Mouse (Mus musculus): ENCODE results near the gene Mknk1. TPM values are rescaled to one million over a fixed set of nuclear protein-coding genes. Genes with fewer than 3 reads are reported as not detected.

The Mknk1 gene
- polyA plus RNA-seq, 1 experiment from 2014 or later = 21.6 TPM

DNA sequence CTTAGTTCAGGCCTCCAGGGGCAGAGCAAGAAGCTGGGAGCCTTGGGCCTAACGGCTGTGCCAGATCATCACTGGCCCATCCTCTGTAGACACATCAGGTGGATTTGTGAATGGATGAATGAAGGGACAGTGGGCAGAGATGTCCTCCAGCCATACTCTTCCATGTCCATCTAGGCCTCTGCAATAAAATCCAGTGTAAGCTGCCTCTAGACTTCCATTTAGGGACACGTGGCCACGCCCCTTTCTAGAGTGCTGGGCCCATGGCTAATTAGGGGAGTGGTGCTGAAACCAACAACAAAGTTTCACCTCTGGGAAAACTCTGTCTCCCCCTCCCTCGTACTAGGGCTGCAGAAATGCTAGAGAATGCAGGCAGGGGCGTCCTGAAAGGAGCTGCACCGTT is 51.1 kb downstream of the Mknk1 start:
- Histone ChIP-seq H3K9me3 (ENCODE audit: control insufficient read depth, low read length) (no peaks in the 10 kb centered on the region), H3K27ac (no peak overlapping the region), H3K4me3 (replicated peaks; ENCODE audit: low read length) (peak overlapping the region; percentile 24), H3K4me2 (replicated peaks) (peak overlapping the region; percentile 57), H3K27me3 (ENCODE audit: control insufficient read depth, insufficient read depth, low read length) (peaks cover 26% of the 10 kb centered on the region), H3K36me3 (replicated peaks; ENCODE audit: control insufficient read depth, insufficient read depth) (no peaks in the 10 kb centered on the region), H3K9ac (peak overlapping the region; percentile 16; the same call in 1 of the 2 replicates), H3K4me1 (replicated peaks; ENCODE audit: control insufficient read depth, insufficient read depth, low read length) (peaks cover 6% of the 10 kb centered on the region)
- ATAC-seq (ENCODE audit: low FRiP score) (no peak), DNase-seq (ENCODE audit: low spot score) (no peak)
- WGBS = 10% methylated on average over 6 of the region's 6 CpGs

DNA sequence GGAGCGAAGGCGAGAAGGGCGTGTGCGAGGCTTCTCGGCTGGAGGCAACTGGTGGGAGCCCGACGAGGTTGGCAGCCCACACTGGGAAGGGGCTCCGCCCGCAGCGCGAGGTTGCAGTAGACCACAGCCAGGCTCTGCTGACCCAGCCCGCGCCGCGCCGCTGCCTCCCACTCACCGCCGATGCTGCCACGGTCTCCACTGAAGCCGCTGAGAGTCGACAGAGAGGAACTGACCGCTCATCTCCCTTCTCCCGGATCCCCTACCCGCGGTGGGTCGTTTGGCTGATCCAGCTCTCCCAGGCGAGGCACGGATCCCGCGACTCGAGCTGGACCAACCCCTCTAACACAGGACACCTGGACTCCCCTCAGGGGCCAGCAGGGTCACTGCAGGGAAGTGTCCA is 51.6 kb downstream of the Mknk1 start, which contains the start of gene 6430628N08Rik:
Gene 6430628N08Rik (plus strand): TSS at position 113 of the 400 bp plus-strand sequence.
- peaks cover 26% of the 10 kb centered on the region for H3K27me3 ChIP-seq (ENCODE audit: control insufficient read depth, insufficient read depth, low read length)
- 1% methylated on average over 31 of the region's 31 CpGs for WGBS
- no peak within 1 kb of the TSS for H3K27ac ChIP-seq
- peak; percentile 38; the same call in 1 of the 2 replicates for ATAC-seq (ENCODE audit: low FRiP score)
- H3K4me3 ChIP-seq (replicated peaks; ENCODE audit: low read length) = peak within 1 kb of the TSS; percentile 24
- H3K9ac ChIP-seq = peak within 1 kb of the TSS; percentile 16; the same call in 1 of the 2 replicates
- peaks cover 6% of the 10 kb centered on the region for H3K4me1 ChIP-seq (replicated peaks; ENCODE audit: control insufficient read depth, insufficient read depth, low read length)
- H3K36me3 ChIP-seq (replicated peaks; ENCODE audit: control insufficient read depth, insufficient read depth) = no peaks in the 10 kb centered on the region
- DNase-seq (ENCODE audit: low spot score) = no peak
- H3K4me2 ChIP-seq (replicated peaks) = peak within 1 kb of the TSS; percentile 57
- H3K9me3 ChIP-seq (ENCODE audit: control insufficient read depth, low read length) = no peaks in the 10 kb centered on the region

DNA sequence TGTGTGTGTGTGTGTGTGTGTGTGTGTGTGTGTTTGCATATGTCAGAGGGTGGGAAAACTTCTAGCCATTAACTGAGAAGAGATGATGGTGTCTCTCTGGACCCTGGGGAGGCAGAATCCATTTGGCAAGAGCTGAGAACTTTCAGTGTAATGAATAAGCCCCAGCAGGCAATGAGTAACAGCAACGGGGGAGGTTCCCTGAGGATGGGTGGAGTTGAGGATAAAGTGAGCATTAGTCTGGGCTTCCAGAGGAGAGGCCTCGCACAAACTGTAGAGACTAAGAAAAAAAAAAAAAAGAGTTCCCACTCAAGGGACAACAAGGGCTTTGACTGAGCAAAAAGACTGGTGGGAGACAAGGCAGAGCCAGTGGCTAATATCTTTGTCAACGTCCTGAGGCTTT is 55.3 kb downstream of the Mknk1 start:
- no peaks in the 10 kb centered on the region for H3K9me3 ChIP-seq (ENCODE audit: control insufficient read depth, low read length)
- H3K4me1 ChIP-seq (replicated peaks; ENCODE audit: control insufficient read depth, insufficient read depth, low read length) = peaks cover 17% of the 10 kb centered on the region
- no peak for ATAC-seq (ENCODE audit: low FRiP score)
- WGBS = 11% methylated on average over 3 of the region's 3 CpGs
- H3K27ac ChIP-seq = no peak overlapping the region
- no peaks in the 10 kb centered on the region for H3K36me3 ChIP-seq (replicated peaks; ENCODE audit: control insufficient read depth, insufficient read depth)
- H3K4me3 ChIP-seq (replicated peaks; ENCODE audit: low read length) = no peak overlapping the region
- peaks cover 61% of the 10 kb centered on the region for H3K27me3 ChIP-seq (ENCODE audit: control insufficient read depth, insufficient read depth, low read length)
- no peak overlapping the region for H3K9ac ChIP-seq
- no peak overlapping the region for H3K4me2 ChIP-seq (replicated peaks)
- no peak for DNase-seq (ENCODE audit: low spot score)

DNA sequence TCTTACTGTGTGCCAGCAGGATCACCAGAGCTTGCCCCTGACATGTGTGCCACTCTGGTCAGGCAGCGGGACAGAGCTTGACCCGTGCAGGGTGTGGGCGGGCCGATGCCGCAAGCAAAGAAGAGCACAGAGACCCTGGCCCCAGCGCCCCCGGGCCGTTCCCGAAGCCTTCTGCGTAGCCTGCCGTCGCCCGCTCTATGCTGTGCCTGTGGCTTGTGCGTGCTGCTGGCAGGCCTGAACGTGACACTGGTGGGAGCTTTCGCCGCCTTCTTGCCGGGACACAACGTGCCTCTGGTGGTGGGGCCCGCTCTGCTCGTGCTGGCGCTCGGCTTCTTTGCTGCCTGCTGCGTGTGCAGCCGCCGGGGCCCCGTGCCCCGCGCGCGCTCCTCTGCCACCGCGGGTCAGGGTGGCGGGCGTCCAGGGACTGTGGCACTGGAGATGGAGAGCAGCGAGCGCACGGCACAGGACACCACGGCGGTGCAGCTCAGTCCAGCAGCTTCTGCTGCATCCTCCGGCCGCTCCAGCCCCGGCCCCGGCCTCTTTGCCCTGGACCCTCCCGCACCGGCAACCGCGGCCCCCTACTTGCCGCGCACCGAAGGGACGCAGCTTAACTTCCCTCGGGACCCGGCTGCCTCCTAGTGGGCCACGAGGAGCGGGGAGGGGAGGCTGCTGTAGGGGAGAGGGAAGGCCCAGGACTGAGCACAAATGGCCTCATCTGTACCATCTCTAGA is 59.1 kb downstream of the Mknk1 start:
- ATAC-seq (ENCODE audit: low FRiP score) (peak; percentile 54), DNase-seq (ENCODE audit: low spot score) (no peak)
- under 1% methylated on average over 53 of the region's 56 CpGs for WGBS
- Histone ChIP-seq H3K4me2 (replicated peaks) (peak overlapping the region; percentile 81), H3K36me3 (replicated peaks; ENCODE audit: control insufficient read depth, insufficient read depth) (no peaks in the 10 kb centered on the region), H3K9me3 (ENCODE audit: control insufficient read depth, low read length) (no peaks in the 10 kb centered on the region), H3K27me3 (ENCODE audit: control insufficient read depth, insufficient read depth, low read length) (peaks cover 67% of the 10 kb centered on the region), H3K27ac (no peak overlapping the region), H3K9ac (peak overlapping the region; percentile 59), H3K4me1 (replicated peaks; ENCODE audit: control insufficient read depth, insufficient read depth, low read length) (peaks cover 11% of the 10 kb centered on the region; the same call in 1 of the 2 replicates), H3K4me3 (replicated peaks; ENCODE audit: low read length) (peak overlapping the region; percentile 38)

DNA sequence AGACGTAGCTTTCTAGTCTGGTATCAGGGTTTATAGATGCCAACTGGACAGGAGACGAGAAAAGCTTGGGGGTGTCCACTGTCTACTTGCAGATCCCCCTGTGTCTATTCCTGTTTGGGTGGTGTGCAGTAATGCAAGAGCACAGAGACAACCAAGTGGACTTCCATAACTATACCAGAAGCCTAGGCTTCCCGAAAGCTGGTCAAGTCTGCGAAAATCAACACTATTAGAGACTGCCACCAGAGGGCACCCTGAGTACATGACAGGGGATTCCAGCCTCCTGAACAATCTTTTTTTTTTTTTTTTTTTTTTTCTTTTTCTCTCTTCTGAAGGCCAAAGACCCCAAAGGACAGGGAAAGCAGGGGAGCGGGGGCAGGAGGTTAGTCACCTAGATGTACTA is 63.8 kb downstream of the Mknk1 start:
- Histone ChIP-seq H3K4me2 (replicated peaks) (no peak overlapping the region), H3K27ac (no peak overlapping the region), H3K9me3 (ENCODE audit: control insufficient read depth, low read length) (no peaks in the 10 kb centered on the region), H3K27me3 (ENCODE audit: control insufficient read depth, insufficient read depth, low read length) (peaks cover 70% of the 10 kb centered on the region), H3K9ac (no peak overlapping the region), H3K36me3 (replicated peaks; ENCODE audit: control insufficient read depth, insufficient read depth) (no peaks in the 10 kb centered on the region), H3K4me3 (replicated peaks; ENCODE audit: low read length) (no peak overlapping the region), H3K4me1 (replicated peaks; ENCODE audit: control insufficient read depth, insufficient read depth, low read length) (peaks cover 22% of the 10 kb centered on the region; the same call in 1 of the 2 replicates)
- DNase-seq (ENCODE audit: low spot score) = peak; percentile 92
- ATAC-seq (ENCODE audit: low FRiP score) = no peak
- WGBS = 16% methylated on average over 5 of the region's 5 CpGs

DNA sequence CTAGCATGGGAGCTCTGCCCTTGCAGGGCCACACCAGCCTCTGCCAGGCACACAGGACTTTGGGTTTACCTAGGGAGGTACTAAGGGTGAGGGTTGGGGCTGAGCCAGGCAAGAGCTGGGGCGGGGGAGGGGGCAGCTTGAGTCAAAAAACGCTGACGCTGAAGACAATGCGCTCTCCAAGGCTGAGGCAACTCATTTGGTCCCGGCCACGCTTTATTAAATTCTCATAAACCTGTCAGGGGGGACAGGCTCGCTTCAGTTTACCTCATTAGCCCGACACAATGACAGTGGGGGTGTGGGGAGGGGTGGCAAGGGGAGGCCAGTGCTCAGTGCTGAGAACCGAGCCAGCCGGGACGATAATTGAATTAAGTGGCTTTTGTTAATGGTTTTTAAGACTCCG is 65.4 kb downstream of the Mknk1 start:
- Histone ChIP-seq H3K27ac (no peak overlapping the region), H3K4me3 (replicated peaks; ENCODE audit: low read length) (no peak overlapping the region), H3K4me2 (replicated peaks) (no peak overlapping the region), H3K4me1 (replicated peaks; ENCODE audit: control insufficient read depth, insufficient read depth, low read length) (peaks cover 13% of the 10 kb centered on the region; the same call in 1 of the 2 replicates), H3K9me3 (ENCODE audit: control insufficient read depth, low read length) (no peaks in the 10 kb centered on the region), H3K36me3 (replicated peaks; ENCODE audit: control insufficient read depth, insufficient read depth) (no peaks in the 10 kb centered on the region), H3K27me3 (ENCODE audit: control insufficient read depth, insufficient read depth, low read length) (peaks cover 65% of the 10 kb centered on the region), H3K9ac (no peak overlapping the region)
- DNase-seq (ENCODE audit: low spot score) (no peak), ATAC-seq (ENCODE audit: low FRiP score) (peak; percentile 66)
- WGBS = under 1% methylated on average over 12 of the region's 12 CpGs

DNA sequence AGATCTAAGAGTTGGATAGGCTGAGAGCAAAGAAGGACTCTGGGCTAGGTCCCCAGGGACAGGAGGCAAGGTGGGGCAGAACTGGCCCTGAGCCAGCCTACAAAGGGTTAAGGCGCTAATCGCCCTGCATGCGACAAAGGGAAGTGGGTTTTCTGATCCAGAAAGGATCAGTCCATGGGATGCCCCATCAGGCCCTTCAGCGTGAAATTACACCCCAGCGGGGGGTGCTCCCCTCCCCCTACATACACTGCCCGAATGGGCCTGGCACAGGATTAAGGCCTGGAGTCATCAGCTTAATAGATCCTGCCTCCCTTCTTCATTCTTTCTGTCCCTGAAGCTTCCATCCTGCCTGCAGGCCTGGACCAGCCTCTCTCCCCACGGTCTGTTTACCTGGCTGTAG is 66.7 kb downstream of the Mknk1 start:
- no peak overlapping the region for H3K27ac ChIP-seq
- peaks cover 13% of the 10 kb centered on the region; the same call in 1 of the 2 replicates for H3K4me1 ChIP-seq (replicated peaks; ENCODE audit: control insufficient read depth, insufficient read depth, low read length)
- 7% methylated on average over 7 of the region's 7 CpGs for WGBS
- H3K9me3 ChIP-seq (ENCODE audit: control insufficient read depth, low read length) = no peaks in the 10 kb centered on the region
- DNase-seq (ENCODE audit: low spot score) (no peak), ATAC-seq (ENCODE audit: low FRiP score) (no peak; the same call in 1 of the 2 replicates)
- no peaks in the 10 kb centered on the region for H3K36me3 ChIP-seq (replicated peaks; ENCODE audit: control insufficient read depth, insufficient read depth)
- H3K4me3 ChIP-seq (replicated peaks; ENCODE audit: low read length) = no peak overlapping the region
- H3K9ac ChIP-seq = no peak overlapping the region
- no peak overlapping the region for H3K4me2 ChIP-seq (replicated peaks)
- peaks cover 52% of the 10 kb centered on the region for H3K27me3 ChIP-seq (ENCODE audit: control insufficient read depth, insufficient read depth, low read length)

DNA sequence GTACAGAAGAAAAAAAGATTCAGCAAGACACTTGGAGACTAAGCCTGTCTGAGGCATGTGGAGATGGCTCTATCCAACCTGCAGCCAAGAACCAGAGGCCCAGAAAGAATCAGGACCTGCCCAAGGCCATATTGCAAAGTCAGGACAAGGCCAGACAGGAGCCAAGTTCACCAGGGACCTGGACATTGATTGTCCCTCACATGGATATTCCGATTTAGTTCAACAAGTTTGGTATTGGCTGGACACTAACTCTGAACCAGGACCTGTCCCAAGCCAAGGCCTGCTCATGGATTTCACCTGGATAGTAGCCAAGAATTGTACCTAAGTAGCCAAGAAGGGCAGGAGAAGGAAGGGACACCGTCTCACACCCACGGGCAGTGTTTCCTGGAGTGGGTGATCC is 67.8 kb downstream of the Mknk1 start:
- no peak overlapping the region for H3K4me2 ChIP-seq (replicated peaks)
- 88% methylated on average over 3 of the region's 3 CpGs for WGBS

DNA sequence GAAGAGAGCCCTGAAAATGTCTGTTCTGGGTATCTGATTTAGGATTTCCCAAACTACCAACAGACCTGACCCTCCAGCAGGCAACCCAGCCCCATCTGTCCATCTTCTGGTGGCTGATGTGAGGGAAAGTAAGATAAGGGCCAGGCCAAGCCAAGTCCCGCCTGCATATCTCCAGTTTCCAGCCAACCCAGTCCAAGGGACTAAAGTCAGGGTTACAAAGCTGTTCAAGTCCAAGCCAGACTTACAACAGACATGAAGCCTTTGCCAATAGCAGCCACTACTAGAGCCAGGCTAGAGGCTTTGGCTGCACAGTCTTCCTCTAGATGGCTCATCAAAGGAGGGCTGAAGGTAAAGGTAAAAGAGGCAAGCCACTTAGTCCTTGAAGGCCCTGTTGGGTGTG is 69.0 kb downstream of the Mknk1 start:
- ATAC-seq (ENCODE audit: low FRiP score) (no peak), DNase-seq (ENCODE audit: low spot score) (no peak)
- Histone ChIP-seq H3K27me3 (ENCODE audit: control insufficient read depth, insufficient read depth, low read length) (peaks cover 53% of the 10 kb centered on the region), H3K4me1 (replicated peaks; ENCODE audit: control insufficient read depth, insufficient read depth, low read length) (peaks cover 13% of the 10 kb centered on the region; the same call in 1 of the 2 replicates), H3K9ac (no peak overlapping the region), H3K36me3 (replicated peaks; ENCODE audit: control insufficient read depth, insufficient read depth) (no peaks in the 10 kb centered on the region), H3K9me3 (ENCODE audit: control insufficient read depth, low read length) (no peaks in the 10 kb centered on the region), H3K4me2 (replicated peaks) (no peak overlapping the region), H3K4me3 (replicated peaks; ENCODE audit: low read length) (no peak overlapping the region), H3K27ac (no peak overlapping the region)
- WGBS = 85% methylated on average over 1 of the region's 1 CpGs

More for the DNA sequence above, 67.8 kb downstream of the Mknk1 start:
- no peak overlapping the region for H3K4me3 ChIP-seq (replicated peaks; ENCODE audit: low read length)
- H3K27me3 ChIP-seq (ENCODE audit: control insufficient read depth, insufficient read depth, low read length) = peaks cover 51% of the 10 kb centered on the region
- DNase-seq (ENCODE audit: low spot score) = no peak
- H3K36me3 ChIP-seq (replicated peaks; ENCODE audit: control insufficient read depth, insufficient read depth) = no peaks in the 10 kb centered on the region
- H3K9ac ChIP-seq = no peak overlapping the region
- no peaks in the 10 kb centered on the region for H3K9me3 ChIP-seq (ENCODE audit: control insufficient read depth, low read length)
- peaks cover 13% of the 10 kb centered on the region; the same call in 1 of the 2 replicates for H3K4me1 ChIP-seq (replicated peaks; ENCODE audit: control insufficient read depth, insufficient read depth, low read length)
- no peak for ATAC-seq (ENCODE audit: low FRiP score)
- H3K27ac ChIP-seq = no peak overlapping the region
